Mouse (Mus musculus) kidney, postnatal 14 days (tissue): ENCODE measurements at regions not wholly inside any gene's neighbourhood (a gene's known extent, or its start where the extent isn't known, plus 50 kb on each side); places are given as distances from the start of the nearest gene placed in this dataset.
"Not testable (repeated sequence)": the region's sequence is repeated elsewhere in the genome, so short reads cannot be mapped to it uniquely, and the experiment has no call there.

ENCODE experiments used
- DNase-seq: peaks from one replicate; pipeline ENCODE4 v3.0.0; 2022; ENCODE audit warnings: mixed read lengths

DNA sequence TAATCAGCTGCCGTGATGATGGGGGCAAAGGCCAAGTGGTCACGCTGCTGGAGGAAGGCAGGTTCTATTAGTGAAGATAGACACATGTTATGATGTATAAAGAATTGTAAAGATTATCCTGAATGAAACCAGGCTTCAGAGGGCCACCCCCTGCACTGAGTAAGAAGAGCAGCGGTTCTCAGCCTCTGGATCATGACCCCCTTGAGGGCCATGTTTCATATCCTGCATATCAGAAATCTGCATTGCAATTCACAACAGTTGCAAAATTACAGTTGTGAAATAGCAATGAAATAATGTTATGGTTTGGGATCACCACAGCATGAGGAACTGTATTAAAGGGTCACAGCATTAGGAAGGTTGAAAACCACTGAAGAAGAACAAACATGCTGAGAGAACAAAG is 162.5 kb upstream of the Zranb2 start:
- no peak for DNase-seq

DNA sequence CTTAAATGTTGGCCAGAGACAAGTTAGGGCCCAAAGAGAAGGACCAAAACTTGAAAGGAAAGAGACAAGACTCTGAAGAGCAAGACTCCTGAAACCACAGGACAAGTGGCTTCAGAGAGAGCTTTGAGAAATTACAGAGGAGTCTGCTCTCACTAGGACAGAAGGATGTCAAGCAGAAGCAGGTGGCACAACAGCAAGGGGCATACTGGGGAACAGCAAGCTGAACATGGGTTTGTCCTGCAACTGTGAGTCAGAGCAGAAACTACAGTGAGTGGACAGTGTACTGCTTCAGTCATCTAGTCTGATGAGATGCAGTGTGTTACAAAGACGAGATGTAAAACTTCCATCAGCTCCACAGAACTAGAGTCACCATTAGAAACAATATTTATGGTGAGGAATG is 160.6 kb upstream of the Zranb2 start:
- DNase-seq: no peak

- DNase-seq: no peak
These were observed 159.8 kb upstream of the Zranb2 start for GRCm38 (mm10) chr3:157374178-157374577.

DNA sequence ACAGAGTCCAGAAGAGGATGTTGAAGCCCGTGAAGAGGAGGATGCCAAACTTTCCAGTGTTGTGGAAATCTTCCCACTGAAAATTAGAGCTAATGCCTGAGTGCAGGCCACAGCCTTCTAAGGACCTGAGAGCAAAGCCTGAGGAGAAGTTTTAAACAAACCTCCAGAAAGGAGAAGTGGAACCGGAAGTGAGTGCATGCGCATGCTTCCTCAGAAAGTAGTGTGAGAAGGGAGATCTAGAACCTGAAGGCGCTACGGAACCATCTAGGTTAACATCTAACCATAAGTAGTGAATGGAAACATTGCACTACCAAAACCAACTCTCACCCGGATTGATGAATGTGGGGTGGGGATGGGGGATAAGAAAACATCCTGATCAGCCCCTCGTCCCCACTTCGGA is 156.4 kb upstream of the Zranb2 start:
- no peak for DNase-seq

- no peak for DNase-seq
These were observed 155.8 kb upstream of the Zranb2 start for GRCm38 (mm10) chr3:157378127-157378526.

DNA sequence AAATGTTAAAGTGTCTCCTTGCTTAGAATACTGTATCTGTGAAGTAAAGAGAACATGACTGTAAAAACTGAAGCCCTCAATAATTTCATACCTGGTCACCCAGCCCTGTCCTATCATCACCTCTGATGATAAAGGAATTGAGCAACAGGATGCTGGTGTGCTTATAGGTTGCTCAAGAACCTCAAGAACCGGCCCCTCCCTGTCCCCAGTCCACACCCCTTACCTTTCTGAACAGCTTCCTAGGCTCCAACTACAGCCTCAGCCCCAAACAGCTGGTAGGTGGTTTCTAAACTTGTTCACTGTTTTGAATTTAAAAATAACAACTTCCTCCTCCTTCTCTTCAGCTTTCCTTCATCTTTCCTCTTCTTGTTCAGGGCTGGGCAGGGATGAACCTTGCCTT is 142.1 kb upstream of the Zranb2 start:
- no peak for DNase-seq

DNA sequence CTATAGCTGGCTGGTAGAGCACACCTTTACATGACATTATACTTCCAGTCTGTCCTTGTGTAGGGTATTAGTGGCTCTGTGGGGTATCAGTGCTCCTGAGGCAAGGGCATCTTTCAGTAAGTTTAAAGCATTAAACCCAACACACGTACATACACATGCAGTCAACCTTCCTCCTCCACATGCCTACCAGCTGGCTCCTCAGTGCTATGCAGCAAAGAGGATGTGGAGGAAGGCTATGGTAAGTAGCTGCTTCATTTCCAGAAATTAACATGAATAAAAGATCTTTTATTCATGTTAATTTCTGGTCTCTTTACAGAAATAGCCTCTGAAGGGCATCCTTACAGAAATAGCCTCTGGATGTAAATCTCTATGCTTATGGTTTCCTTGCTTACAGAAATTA is 140.1 kb upstream of the Zranb2 start:
- no peak for DNase-seq

DNA sequence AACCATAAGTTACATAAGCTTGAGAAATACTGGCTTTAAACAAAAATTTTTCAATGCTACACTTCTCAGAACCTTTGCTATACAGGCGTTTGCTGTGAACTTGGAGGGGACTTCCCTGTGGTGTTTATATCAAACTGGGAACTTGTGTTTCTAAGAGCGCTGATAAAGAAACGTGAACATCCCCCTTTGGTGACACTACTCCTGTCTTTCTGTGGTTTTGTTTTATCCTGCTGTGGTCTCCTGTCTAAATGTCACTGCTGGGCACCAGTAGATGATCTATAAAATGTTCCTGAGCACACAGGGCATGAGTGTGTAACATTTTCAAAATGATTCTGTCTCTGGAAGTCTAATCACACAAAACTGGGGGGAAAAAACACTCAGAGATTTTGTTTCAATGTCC is 134.1 kb upstream of the Zranb2 start:
- no peak for DNase-seq

GRCm38 (mm10) chr3:157404054-157404453 is 129.9 kb upstream of the Zranb2 start:
- DNase-seq: no peak

DNA sequence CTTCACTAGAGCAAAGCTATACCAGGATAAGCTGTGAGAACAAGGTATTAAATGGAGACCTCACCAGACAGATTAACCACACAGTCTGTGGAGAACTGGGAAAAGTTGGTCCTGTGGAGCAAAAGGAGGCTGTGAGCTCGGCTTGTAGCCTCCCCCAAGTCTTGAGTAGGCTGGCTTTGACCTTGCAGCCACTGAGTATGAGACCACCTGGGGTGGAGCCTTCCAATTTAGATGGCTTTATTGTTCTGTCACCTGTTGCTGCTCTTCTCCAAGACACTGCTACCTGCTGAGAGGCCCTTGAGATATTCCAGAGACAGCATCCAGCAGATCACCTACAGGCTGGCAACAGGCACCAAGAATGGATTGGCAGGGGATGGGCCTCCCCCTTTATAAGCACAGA is 110.5 kb upstream of the Zranb2 start:
- DNase-seq: not testable (repeated sequence)

GRCm38 (mm10) chr3:157426720-157427119 is 107.2 kb upstream of the Zranb2 start:
- no peak for DNase-seq

DNA sequence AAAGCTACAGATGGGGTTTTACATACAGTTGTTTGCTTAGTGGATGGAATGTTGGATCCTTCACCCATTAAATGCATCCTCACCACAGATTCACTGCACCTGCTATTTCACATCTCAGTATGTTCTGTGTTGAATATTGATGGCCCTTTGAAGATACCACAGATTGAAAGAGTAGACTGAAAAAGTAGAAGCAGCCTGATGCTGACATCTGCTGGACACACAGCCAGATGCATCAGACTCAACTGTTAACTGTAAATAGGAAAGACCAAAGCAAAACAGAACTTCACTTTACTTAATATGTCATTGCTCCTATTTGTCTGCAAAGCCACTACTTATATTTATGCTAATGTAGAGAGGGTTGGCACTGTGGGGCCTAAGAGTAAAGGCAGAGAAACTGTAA is 84.2 kb upstream of the Zranb2 start:
- peak; percentile 30 for DNase-seq

GRCm38 (mm10) chr3:157471600-157471999 is 62.4 kb upstream of the Zranb2 start:
- DNase-seq: no peak

GRCm38 (mm10) chr3:157472674-157473073 is 61.3 kb upstream of the Zranb2 start:
- no peak for DNase-seq

DNA sequence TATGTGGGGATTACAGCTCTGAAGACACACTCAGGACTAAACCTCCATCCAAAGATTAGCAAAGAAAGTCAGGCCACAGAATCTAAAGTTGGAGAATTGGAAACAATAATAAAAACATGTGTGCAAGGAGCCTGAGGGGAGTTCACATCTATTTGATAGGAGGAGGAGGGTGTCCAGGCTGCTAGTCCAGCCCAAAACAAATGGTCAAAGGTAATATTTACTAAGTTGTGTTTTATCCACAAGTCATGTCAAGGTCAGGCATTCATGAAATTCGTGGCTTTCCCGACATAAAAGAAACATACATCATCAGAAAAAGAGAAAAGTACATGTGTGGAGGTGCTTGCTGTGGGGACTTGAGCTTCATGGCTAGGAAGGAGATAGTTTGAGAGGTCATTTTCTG is 56.2 kb upstream of the Zranb2 start:
- DNase-seq: no peak
